Mouse (Mus musculus): Measurements from ENCODE around the gene Scn8a. TPM values are rescaled to one million over a fixed set of nuclear protein-coding genes. Genes with fewer than 3 reads are reported as not detected.
A peak's percentile ranks its signal among the peaks of the same experiment; 100 is the strongest.

Gene Scn8a
- polyA plus RNA-seq, 1 experiment, result 0.45 TPM

DNA sequence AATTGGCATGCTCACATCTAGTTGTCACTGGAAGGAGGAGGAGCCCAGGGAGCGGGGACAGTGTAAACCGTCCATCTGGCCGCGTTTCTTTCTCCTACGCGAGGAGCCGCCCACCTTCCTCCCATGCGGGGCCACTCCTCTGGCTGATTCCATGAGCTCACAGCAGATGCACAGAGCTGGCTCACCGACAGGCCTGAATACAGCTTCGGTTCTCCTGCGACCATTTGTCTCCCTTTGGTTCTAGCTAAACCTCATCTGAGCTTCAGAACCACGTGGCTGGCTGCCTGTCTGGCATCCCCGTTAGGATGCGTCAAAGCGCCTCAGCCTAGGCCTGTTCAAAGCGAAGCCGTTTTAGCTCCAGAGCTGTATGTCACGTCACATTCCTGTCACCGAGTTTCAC lies 53.8 kb downstream of the Scn8a start:
- peak; percentile 5 for DNase-seq
- Histone ChIP-seq H3K27ac (ENCODE audit: insufficient read depth, low read depth, low read length) (no peak overlapping the region), H3K4me1 (ENCODE audit: control insufficient read depth, insufficient read depth, low read length) (no peaks in the 10 kb centered on the region), H3K4me3 (ENCODE audit: insufficient read depth, low read depth, low read length) (no peak overlapping the region), H3K36me3 (ENCODE audit: control insufficient read depth, insufficient read depth, low read length) (no peaks in the 10 kb centered on the region), H3K27me3 (replicated peaks; ENCODE audit: control insufficient read depth, insufficient read depth, low read length) (no peaks in the 10 kb centered on the region)
- TF ChIP-seq CTCF (conservative IDR thresholded peaks at IDR 0.05; ENCODE audit: insufficient read depth, insufficient read length, low read depth, low read length) (no peak), POLR2A (IDR thresholded peaks at IDR 0.05; ENCODE audit: low read depth, low read length) (no peak)
- WGBS, result 20% methylated on average over 19 of the region's 19 CpGs

DNA sequence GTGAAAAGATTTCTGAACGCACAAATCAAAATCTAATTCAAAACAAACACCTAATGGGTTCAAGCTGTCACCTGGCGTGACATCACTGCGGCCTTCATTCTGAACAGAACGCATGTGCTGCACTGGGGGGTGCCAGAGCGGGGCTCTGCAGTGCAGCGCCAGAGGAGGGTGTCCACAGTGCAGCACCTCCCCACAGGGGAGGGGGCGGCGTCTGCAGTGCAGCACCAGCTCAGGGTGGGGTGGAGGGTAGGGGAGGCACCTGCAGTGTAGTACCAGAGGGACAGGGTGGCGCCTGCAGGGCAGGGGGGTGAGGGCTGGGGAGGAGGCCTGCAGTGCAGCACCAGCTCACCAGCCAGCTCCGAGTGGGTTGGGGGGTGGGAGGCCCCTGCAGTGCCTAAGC lies 55.3 kb downstream of the Scn8a start:
- H3K27ac ChIP-seq (ENCODE audit: insufficient read depth, low read depth, low read length), result no peak overlapping the region
- no peak for DNase-seq

DNA sequence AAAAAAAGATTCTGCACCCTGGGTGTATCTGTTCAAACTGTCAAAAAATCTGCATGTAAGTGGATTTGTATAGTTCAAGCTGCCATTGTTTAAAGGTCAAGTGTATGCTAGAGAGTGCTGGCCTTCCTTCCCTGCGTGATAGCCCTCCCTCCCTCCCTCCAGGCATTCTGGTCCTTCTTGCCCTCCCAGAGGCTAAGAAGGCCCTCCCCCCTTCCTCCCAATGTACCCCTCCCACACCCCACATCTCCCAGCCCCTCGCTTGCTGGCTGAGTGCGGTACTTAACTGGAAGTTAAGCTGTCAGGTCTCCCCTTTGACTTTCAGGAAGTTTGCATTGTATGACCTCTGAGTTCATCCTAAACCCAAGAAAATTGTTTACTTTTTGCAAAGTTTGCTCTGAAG lies 60.8 kb downstream of the Scn8a start:
- no peak overlapping the region for H3K27ac ChIP-seq (ENCODE audit: insufficient read depth, low read depth, low read length)
- DNase-seq, result no peak
- H3K36me3 ChIP-seq (ENCODE audit: control insufficient read depth, insufficient read depth, low read length), result no peaks in the 10 kb centered on the region
- no peak for TF ChIP-seq POLR2A (IDR thresholded peaks at IDR 0.05; ENCODE audit: low read depth, low read length)
- no peak for TF ChIP-seq CTCF (conservative IDR thresholded peaks at IDR 0.05; ENCODE audit: insufficient read depth, insufficient read length, low read depth, low read length)
- 57% methylated on average over 3 of the region's 3 CpGs for WGBS
- H3K4me1 ChIP-seq (ENCODE audit: control insufficient read depth, insufficient read depth, low read length), result no peaks in the 10 kb centered on the region
- no peak overlapping the region for H3K4me3 ChIP-seq (ENCODE audit: insufficient read depth, low read depth, low read length)
- no peaks in the 10 kb centered on the region for H3K27me3 ChIP-seq (replicated peaks; ENCODE audit: control insufficient read depth, insufficient read depth, low read length)

More for the DNA sequence above, 55.3 kb downstream of the Scn8a start:
- no peaks in the 10 kb centered on the region for H3K27me3 ChIP-seq (replicated peaks; ENCODE audit: control insufficient read depth, insufficient read depth, low read length)
- no peak for TF ChIP-seq POLR2A (IDR thresholded peaks at IDR 0.05; ENCODE audit: low read depth, low read length)
- no peak for TF ChIP-seq CTCF (conservative IDR thresholded peaks at IDR 0.05; ENCODE audit: insufficient read depth, insufficient read length, low read depth, low read length)
- WGBS, result 87% methylated on average over 10 of the region's 10 CpGs
- H3K36me3 ChIP-seq (ENCODE audit: control insufficient read depth, insufficient read depth, low read length), result no peaks in the 10 kb centered on the region
- H3K4me1 ChIP-seq (ENCODE audit: control insufficient read depth, insufficient read depth, low read length), result no peaks in the 10 kb centered on the region
- no peak overlapping the region for H3K4me3 ChIP-seq (ENCODE audit: insufficient read depth, low read depth, low read length)

DNA sequence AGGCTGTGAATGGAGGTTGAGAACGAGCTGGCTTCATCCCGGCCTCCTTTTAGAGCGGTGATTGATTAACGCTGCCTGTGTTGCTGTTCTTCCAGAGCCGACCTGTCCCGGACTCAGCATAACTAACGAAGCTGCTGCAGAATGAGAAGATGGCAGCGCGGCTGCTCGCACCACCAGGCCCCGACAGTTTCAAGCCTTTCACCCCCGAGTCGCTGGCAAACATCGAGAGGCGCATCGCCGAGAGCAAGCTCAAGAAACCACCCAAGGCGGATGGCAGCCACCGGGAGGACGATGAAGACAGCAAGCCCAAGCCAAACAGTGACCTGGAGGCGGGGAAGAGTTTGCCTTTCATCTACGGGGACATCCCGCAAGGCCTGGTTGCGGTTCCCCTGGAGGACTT lies 66.5 kb downstream of the Scn8a start:
- no peaks in the 10 kb centered on the region for H3K4me1 ChIP-seq (ENCODE audit: control insufficient read depth, insufficient read depth, low read length)
- H3K27me3 ChIP-seq (replicated peaks; ENCODE audit: control insufficient read depth, insufficient read depth, low read length), result no peaks in the 10 kb centered on the region
- DNase-seq, result no peak
- no peak overlapping the region for H3K4me3 ChIP-seq (ENCODE audit: insufficient read depth, low read depth, low read length)
- no peaks in the 10 kb centered on the region for H3K36me3 ChIP-seq (ENCODE audit: control insufficient read depth, insufficient read depth, low read length)
- no peak overlapping the region for H3K27ac ChIP-seq (ENCODE audit: insufficient read depth, low read depth, low read length)
- 63% methylated on average over 24 of the region's 24 CpGs for WGBS
- no peak for TF ChIP-seq POLR2A (IDR thresholded peaks at IDR 0.05; ENCODE audit: low read depth, low read length)
- TF ChIP-seq CTCF (conservative IDR thresholded peaks at IDR 0.05; ENCODE audit: insufficient read depth, insufficient read length, low read depth, low read length), result no peak

DNA sequence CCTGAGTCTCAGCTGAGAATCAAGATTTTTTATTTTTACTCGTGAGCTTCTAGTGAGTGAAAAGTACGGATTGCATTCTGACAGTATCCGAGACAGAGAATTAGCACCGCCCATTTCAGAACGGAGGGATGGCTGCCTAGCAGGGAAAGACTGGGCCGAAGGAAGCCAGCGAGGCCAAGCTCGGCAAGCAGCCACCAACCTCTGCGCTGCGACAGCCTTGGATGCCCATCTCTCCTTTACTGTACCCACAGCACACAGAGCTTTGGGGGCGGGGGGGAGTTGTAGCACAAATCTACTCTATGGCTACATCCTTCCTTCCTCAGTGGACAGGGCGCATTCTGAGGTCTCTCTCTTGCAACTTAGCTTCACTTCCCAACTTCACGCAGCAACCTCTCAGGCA lies 78.7 kb downstream of the Scn8a start:
- Histone ChIP-seq H3K4me1 (ENCODE audit: control insufficient read depth, insufficient read depth, low read length) (no peaks in the 10 kb centered on the region), H3K27ac (ENCODE audit: insufficient read depth, low read depth, low read length) (no peak overlapping the region), H3K36me3 (ENCODE audit: control insufficient read depth, insufficient read depth, low read length) (no peaks in the 10 kb centered on the region), H3K4me3 (ENCODE audit: insufficient read depth, low read depth, low read length) (no peak overlapping the region), H3K27me3 (replicated peaks; ENCODE audit: control insufficient read depth, insufficient read depth, low read length) (no peaks in the 10 kb centered on the region)
- DNase-seq, result no peak
- WGBS, result 88% methylated on average over 13 of the region's 13 CpGs
- TF ChIP-seq CTCF (conservative IDR thresholded peaks at IDR 0.05; ENCODE audit: insufficient read depth, insufficient read length, low read depth, low read length) (no peak), POLR2A (IDR thresholded peaks at IDR 0.05; ENCODE audit: low read depth, low read length) (no peak)

DNA sequence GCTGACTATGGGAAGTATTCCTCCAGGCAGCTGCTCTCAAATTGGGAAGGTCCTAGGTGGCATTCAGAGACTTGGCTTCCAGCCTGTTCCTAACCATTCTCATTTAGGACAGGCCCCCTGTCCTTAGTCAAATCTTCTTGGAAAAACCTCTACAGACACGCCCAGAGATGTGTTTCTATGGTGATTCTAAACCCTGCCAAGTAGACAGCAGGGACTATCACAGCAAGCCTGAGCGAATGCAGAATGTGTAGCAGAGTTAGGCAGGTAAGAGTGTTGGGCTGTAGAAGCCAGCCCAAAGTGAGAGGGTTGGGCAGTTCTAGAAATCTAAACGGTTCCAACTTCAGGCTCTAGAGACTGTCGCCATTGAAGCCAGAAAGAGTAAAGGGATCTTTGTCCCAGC lies 79.5 kb downstream of the Scn8a start:
- no peaks in the 10 kb centered on the region for H3K36me3 ChIP-seq (ENCODE audit: control insufficient read depth, insufficient read depth, low read length)
- H3K4me1 ChIP-seq (ENCODE audit: control insufficient read depth, insufficient read depth, low read length), result no peaks in the 10 kb centered on the region
- H3K27me3 ChIP-seq (replicated peaks; ENCODE audit: control insufficient read depth, insufficient read depth, low read length), result no peaks in the 10 kb centered on the region
- no peak overlapping the region for H3K27ac ChIP-seq (ENCODE audit: insufficient read depth, low read depth, low read length)
- H3K4me3 ChIP-seq (ENCODE audit: insufficient read depth, low read depth, low read length), result no peak overlapping the region
- WGBS, result 91% methylated on average over 4 of the region's 4 CpGs
- DNase-seq, result no peak
- no peak for TF ChIP-seq CTCF (conservative IDR thresholded peaks at IDR 0.05; ENCODE audit: insufficient read depth, insufficient read length, low read depth, low read length)
- TF ChIP-seq POLR2A (IDR thresholded peaks at IDR 0.05; ENCODE audit: low read depth, low read length), result no peak

DNA sequence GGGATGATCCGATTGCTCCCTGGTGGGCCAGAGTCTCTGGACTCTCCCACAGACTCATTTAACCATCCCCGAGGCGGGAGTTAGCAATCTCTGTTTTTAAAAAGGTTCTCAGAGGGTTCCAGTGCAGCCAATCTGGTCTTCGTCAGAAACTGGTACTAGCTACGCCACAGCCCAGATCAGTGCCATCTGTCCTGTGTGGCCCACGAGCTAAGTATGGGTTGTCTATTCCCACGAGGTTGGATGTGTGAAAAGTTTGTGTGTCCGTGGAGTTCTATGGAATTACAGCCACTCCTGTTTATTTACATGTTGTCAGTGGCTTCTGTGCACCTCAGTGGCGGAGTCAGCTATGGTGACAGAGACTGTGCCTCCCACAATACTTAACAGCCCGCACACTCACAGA lies 81.8 kb downstream of the Scn8a start:
- no peaks in the 10 kb centered on the region for H3K27me3 ChIP-seq (replicated peaks; ENCODE audit: control insufficient read depth, insufficient read depth, low read length)
- no peaks in the 10 kb centered on the region for H3K4me1 ChIP-seq (ENCODE audit: control insufficient read depth, insufficient read depth, low read length)
- H3K36me3 ChIP-seq (ENCODE audit: control insufficient read depth, insufficient read depth, low read length), result no peaks in the 10 kb centered on the region
- H3K4me3 ChIP-seq (ENCODE audit: insufficient read depth, low read depth, low read length), result no peak overlapping the region
- TF ChIP-seq CTCF (conservative IDR thresholded peaks at IDR 0.05; ENCODE audit: insufficient read depth, insufficient read length, low read depth, low read length), result no peak
- TF ChIP-seq POLR2A (IDR thresholded peaks at IDR 0.05; ENCODE audit: low read depth, low read length), result no peak
- WGBS, result 65% methylated on average over 10 of the region's 10 CpGs
- no peak for DNase-seq
- H3K27ac ChIP-seq (ENCODE audit: insufficient read depth, low read depth, low read length), result no peak overlapping the region

DNA sequence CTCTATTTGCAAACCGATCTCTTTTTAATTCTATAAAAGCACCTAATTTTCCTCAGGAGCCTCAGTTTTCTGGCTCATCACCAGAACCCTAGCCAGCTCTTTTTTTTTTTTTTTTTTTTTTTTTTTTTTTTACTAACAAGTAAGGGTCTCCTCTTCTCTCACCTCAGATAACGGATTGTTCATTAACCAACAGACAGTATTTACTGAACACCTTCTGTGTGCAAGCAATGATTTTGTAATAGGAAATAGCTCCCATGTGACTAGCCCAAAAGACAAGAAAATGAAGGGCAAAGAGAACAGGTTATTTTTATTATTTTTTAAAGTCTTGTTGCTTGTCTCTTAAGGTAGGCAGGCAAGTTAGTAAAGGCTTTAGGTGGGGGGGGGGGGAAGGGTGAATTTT lies 82.6 kb downstream of the Scn8a start:
- Histone ChIP-seq H3K27ac (ENCODE audit: insufficient read depth, low read depth, low read length) (no peak overlapping the region), H3K4me3 (ENCODE audit: insufficient read depth, low read depth, low read length) (no peak overlapping the region), H3K36me3 (ENCODE audit: control insufficient read depth, insufficient read depth, low read length) (no peaks in the 10 kb centered on the region), H3K4me1 (ENCODE audit: control insufficient read depth, insufficient read depth, low read length) (no peaks in the 10 kb centered on the region), H3K27me3 (replicated peaks; ENCODE audit: control insufficient read depth, insufficient read depth, low read length) (no peaks in the 10 kb centered on the region)
- TF ChIP-seq CTCF (conservative IDR thresholded peaks at IDR 0.05; ENCODE audit: insufficient read depth, insufficient read length, low read depth, low read length) (no peak), POLR2A (IDR thresholded peaks at IDR 0.05; ENCODE audit: low read depth, low read length) (no peak)
- no peak for DNase-seq
- WGBS, result 78% methylated on average over 2 of the region's 2 CpGs
